Mouse (Mus musculus) kidney, embryonic 14.5 days (tissue): ENCODE data around the gene Ifitm6. TPM values are rescaled to one million over a fixed set of nuclear protein-coding genes. Genes with fewer than 3 reads are reported as not detected.

Source experiments
- ATAC-seq: fragments of 200-750 bp; cut with Nextera tagmentation; 2 replicates; pipeline ENCODE4 v1.8.0; 2017; ENCODE audit warnings: moderate number of reproducible peaks, mild to moderate bottlenecking, moderate TSS enrichment, moderate library complexity; ENCODE audit not compliant: low FRiP score, low TSS enrichment
- H3K27ac ChIP-seq: fragments of 300-500 bp; sonication (generic); 2 replicates; pipeline ENCODE4 v1.5.1; 2014; ENCODE audit warnings: low read depth, mild to moderate bottlenecking, low read length, moderate library complexity, mixed read lengths
- H3K27me3 ChIP-seq: fragments of 300-500 bp; sonication (generic); 2 replicates; pipeline ENCODE4 v1.6.1; 2014; ENCODE audit warnings: mild to moderate bottlenecking, low read length; ENCODE audit not compliant: control insufficient read depth, insufficient read depth
- H3K36me3 ChIP-seq: fragments of 300-500 bp; sonication (generic); 2 replicates; pipeline ENCODE4 v1.6.1; 2014; ENCODE audit warnings: low read length, mixed read lengths; ENCODE audit not compliant: control insufficient read depth, insufficient read depth
- H3K4me1 ChIP-seq: fragments of 300-500 bp; sonication (generic); 2 replicates; pipeline ENCODE4 v1.6.1; 2014; ENCODE audit warnings: low read length, mixed read lengths; ENCODE audit not compliant: control insufficient read depth, insufficient read depth
- H3K4me2 ChIP-seq: fragments of 300-500 bp; sonication (generic); replicated peaks from 2 replicates; pipeline ENCODE4 v1.6.1; 2014; ENCODE audit warnings: low read depth, mild to moderate bottlenecking, low read length
- H3K4me3 ChIP-seq: fragments of 300-500 bp; sonication (generic); 2 replicates; pipeline ENCODE4 v1.5.1; 2014; ENCODE audit warnings: mild to moderate bottlenecking, low read length
- H3K9ac ChIP-seq: fragments of 300-500 bp; sonication (generic); 2 replicates; pipeline ENCODE4 v1.6.1; 2014; ENCODE audit warnings: low read depth, mild to moderate bottlenecking, low read length, moderate library complexity
- H3K9me3 ChIP-seq: fragments of 300-500 bp; sonication (generic); 2 replicates; pipeline ENCODE4 v1.6.1; 2016; ENCODE audit warnings: low read length; ENCODE audit not compliant: control insufficient read depth
- WGBS: fragments of 180-500 bp; shearing (Covaris S2); extraction: QIAGEN DNeasy Blood & Tissue Kit; methylation state at CpG from one replicate; pipeline ENCODE4 v1.1.7; 2014; 5-methylcytosine and 5-hydroxymethylcytosine counted together
- polyA plus RNA-seq: library from polyadenylated mRNA; unstranded; fragments of >200 nt; fragmentation: Nextera tagmentation; extraction: Ambion mirVana; gene quantifications from 2 replicates; pipeline ENCODE4 v1.2.1, GENCODE M21; 2014

Gene Ifitm6
- polyA plus RNA-seq, 1 experiment from 2014 or later = 1.6 TPM

- no peaks in the 10 kb centered on the region for H3K27me3 ChIP-seq
- ATAC-seq = no peak
- no peak overlapping the region for H3K4me2 ChIP-seq
- 0 out of 2 replicates have a peak, but pooled peaks cover 3% of the 10 kb centered on the region for H3K4me1 ChIP-seq
- H3K9me3 ChIP-seq = no peaks in the 10 kb centered on the region
- no peaks in the 10 kb centered on the region for H3K36me3 ChIP-seq
- H3K4me3 ChIP-seq = no peak overlapping the region
- no peak overlapping the region for H3K27ac ChIP-seq
- H3K9ac ChIP-seq = no peak overlapping the region
- 79% methylated on average over 14 of the region's 14 CpGs for WGBS
Measured at GRCm38 (mm10) chr7:141021489-141022449, 4.0 kb upstream of the Ifitm6 start.

- no peaks in the 10 kb centered on the region for H3K36me3 ChIP-seq
- H3K9me3 ChIP-seq = no peaks in the 10 kb centered on the region
- no peaks in the 10 kb centered on the region for H3K4me1 ChIP-seq
- no peaks in the 10 kb centered on the region for H3K27me3 ChIP-seq
- no peak for ATAC-seq
- no peak overlapping the region for H3K4me2 ChIP-seq
- no peak overlapping the region for H3K4me3 ChIP-seq
- no peak overlapping the region for H3K9ac ChIP-seq
- H3K27ac ChIP-seq = no peak overlapping the region
- WGBS = 93% methylated on average over 5 of the region's 5 CpGs
Measured at GRCm38 (mm10) chr7:141019028-141019427, 1.3 kb upstream of the Ifitm6 start.

- H3K4me1 ChIP-seq = no peaks in the 10 kb centered on the region
- 83% methylated on average over 10 of the region's 10 CpGs for WGBS
Measured at GRCm38 (mm10) chr7:141016707-141017697, 722 bp downstream of the Ifitm6 start.

GRCm38 (mm10) chr7:141011238-141011770, 6.4 kb downstream of the Ifitm6 start:
- Histone ChIP-seq H3K4me2 (no peak overlapping the region), H3K27ac (no peak overlapping the region), H3K9me3 (no peaks in the 10 kb centered on the region), H3K4me1 (peaks cover 23% of the 10 kb centered on the region), H3K4me3 (no peak overlapping the region), H3K36me3 (no peaks in the 10 kb centered on the region), H3K9ac (no peak overlapping the region), H3K27me3 (no peaks in the 10 kb centered on the region)
- 82% methylated on average over 7 of the region's 7 CpGs for WGBS
- ATAC-seq = no peak

More at GRCm38 (mm10) chr7:141016707-141017697, 722 bp downstream of the Ifitm6 start:
- no peaks in the 10 kb centered on the region for H3K27me3 ChIP-seq
- no peak overlapping the region for H3K27ac ChIP-seq
- H3K9ac ChIP-seq = no peak overlapping the region
- H3K36me3 ChIP-seq = no peaks in the 10 kb centered on the region
- H3K9me3 ChIP-seq = no peaks in the 10 kb centered on the region
- H3K4me3 ChIP-seq = no peak overlapping the region
- ATAC-seq = no peak
- H3K4me2 ChIP-seq = no peak overlapping the region

- ATAC-seq = peak; percentile 34; the same call in 1 of the 2 replicates
- no peaks in the 10 kb centered on the region for H3K9me3 ChIP-seq
- no peaks in the 10 kb centered on the region for H3K36me3 ChIP-seq
- 9% methylated on average over 10 of the region's 10 CpGs for WGBS
- peak within 1 kb of the TSS; percentile 44 for H3K4me3 ChIP-seq
- H3K27ac ChIP-seq = peak within 1 kb of the TSS; percentile 74; the same call in 1 of the 2 replicates
- H3K4me1 ChIP-seq = peaks cover 23% of the 10 kb centered on the region
- peak within 1 kb of the TSS; percentile 54; the same call in 1 of the 2 replicates for H3K9ac ChIP-seq
- peak within 1 kb of the TSS; percentile 48 for H3K4me2 ChIP-seq
- no peaks in the 10 kb centered on the region for H3K27me3 ChIP-seq
Measured at GRCm38 (mm10) chr7:141010593-141010992, 7.1 kb downstream of the Ifitm6 start, which contains the start of gene Ifitm3. Gene Ifitm3 (minus strand): TSS chr7:141010770.

- peaks cover 23% of the 10 kb centered on the region for H3K4me1 ChIP-seq
- H3K4me2 ChIP-seq = peak overlapping the region; percentile 48
- 88% methylated on average over 9 of the region's 9 CpGs for WGBS
- no peaks in the 10 kb centered on the region for H3K27me3 ChIP-seq
- no peaks in the 10 kb centered on the region for H3K9me3 ChIP-seq
- H3K9ac ChIP-seq = peak overlapping the region; percentile 54; the same call in 1 of the 2 replicates
- ATAC-seq = no peak
- H3K27ac ChIP-seq = no peak overlapping the region
- peak overlapping the region; percentile 44; the same call in 1 of the 2 replicates for H3K4me3 ChIP-seq
- H3K36me3 ChIP-seq = no peaks in the 10 kb centered on the region
Measured at GRCm38 (mm10) chr7:141009665-141010064, 8.1 kb downstream of the Ifitm6 start.

- peak overlapping the region; percentile 44 for H3K4me3 ChIP-seq
- peaks cover 23% of the 10 kb centered on the region for H3K4me1 ChIP-seq
- no peaks in the 10 kb centered on the region for H3K9me3 ChIP-seq
- no peaks in the 10 kb centered on the region for H3K36me3 ChIP-seq
- ATAC-seq = peak; percentile 73
- 8% methylated on average over 20 of the region's 20 CpGs for WGBS
- peak overlapping the region; percentile 48 for H3K4me2 ChIP-seq
- no peak overlapping the region for H3K27ac ChIP-seq
- no peaks in the 10 kb centered on the region for H3K27me3 ChIP-seq
- no peak overlapping the region for H3K9ac ChIP-seq
Measured at GRCm38 (mm10) chr7:141008938-141009660, 8.6 kb downstream of the Ifitm6 start.

GRCm38 (mm10) chr7:141008312-141008761, 9.4 kb downstream of the Ifitm6 start:
- Histone ChIP-seq H3K27me3 (no peaks in the 10 kb centered on the region), H3K36me3 (no peaks in the 10 kb centered on the region), H3K27ac (no peak overlapping the region), H3K4me1 (peaks cover 23% of the 10 kb centered on the region), H3K9me3 (no peaks in the 10 kb centered on the region), H3K4me3 (no peak overlapping the region), H3K4me2 (peak overlapping the region; percentile 34; the same call in 1 of the 2 replicates), H3K9ac (no peak overlapping the region)
- WGBS = 7% methylated on average over 7 of the region's 7 CpGs
- no peak for ATAC-seq
